Mouse (Mus musculus) brain, adult 2 months (tissue): ENCODE measurements at regions not wholly inside any gene's neighbourhood (a gene's known extent, or its start where the extent isn't known, plus 50 kb on each side); places are given as distances from the start of the nearest gene placed in this dataset.

Experiments used
- DNase-seq: peaks from one replicate; pipeline ENCODE4 v3.0.0; 2011; ENCODE audit warnings: low read depth, low spot score

DNA sequence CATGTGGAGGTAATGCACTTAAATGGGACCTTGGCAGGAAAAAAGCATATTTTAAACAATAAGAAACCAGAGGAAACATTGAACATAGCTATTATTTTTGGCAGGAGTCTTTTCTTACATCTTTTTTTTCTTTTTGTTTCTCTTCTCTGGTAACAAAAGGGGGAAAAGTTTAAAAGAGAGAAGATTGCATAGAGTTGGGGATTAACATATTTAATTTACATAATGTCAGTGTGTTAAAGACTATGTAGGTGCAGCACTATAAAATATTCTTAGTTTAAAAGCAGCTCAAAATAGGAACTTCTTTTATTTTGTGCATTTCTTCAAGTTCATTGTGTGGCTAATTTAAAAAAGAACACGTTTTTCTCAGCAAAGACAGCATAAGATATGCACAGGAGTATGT, 1087.5 kb downstream of the Cdh11 start:
- DNase-seq: no peak

DNA sequence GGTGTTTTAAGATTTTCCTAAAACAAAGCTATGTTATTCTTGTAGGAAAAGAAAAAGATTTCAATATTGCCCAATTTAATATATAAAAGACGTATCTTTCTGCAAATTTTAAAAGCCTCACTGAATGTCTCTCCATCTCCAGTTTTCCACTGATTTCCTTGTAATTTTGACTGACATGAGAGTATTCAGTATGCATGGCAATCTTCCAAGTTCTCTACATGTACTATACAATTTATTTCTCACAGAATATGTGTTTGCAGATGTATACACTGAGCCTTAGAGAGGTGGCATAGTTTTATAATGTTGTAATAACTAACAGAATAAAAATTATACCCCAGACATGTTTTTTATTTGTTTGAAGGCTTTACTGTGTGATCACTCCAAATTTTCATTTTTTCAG, 1094.5 kb downstream of the Cdh11 start:
- no peak for DNase-seq

GRCm38 (mm10) chr8:101668921-101669320, 1116.5 kb downstream of the Cdh11 start:
- no peak for DNase-seq

DNA sequence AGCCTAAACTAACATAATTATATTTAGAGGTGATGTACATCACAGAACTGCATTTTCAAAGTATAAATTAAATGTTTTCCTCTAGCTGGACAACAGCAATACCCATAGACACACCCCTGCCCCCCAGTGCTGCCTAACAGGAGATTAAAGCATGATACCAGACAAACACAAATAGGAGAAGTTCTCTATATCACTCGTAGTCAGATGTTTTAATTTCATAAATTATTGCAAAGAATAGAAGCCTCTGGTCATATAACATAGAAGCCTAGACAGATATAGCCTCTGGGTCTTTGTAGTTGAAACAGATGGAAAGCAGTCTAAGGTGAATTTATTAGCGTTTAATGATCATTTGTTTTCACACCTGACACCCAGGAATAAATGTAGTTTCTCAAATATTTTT, 1122.6 kb downstream of the Cdh11 start:
- no peak for DNase-seq

DNA sequence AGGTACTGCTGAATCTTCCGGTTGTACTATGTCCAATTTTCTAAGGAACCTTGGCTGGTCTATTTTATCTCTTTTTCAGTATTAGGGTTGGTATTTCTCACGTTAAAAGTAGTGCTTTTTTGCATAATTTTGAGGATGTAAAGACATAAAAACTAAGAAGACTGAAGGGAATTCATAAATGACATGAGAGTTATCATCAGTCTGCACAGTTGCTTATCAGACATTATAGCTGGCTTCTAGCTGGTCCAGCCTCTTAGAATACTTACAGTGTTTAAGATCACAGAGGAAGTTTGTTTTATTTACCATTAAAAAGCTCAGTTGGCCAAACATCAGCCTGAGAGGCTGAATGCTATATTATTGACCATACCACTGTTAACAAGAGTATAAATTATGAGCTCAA, 1130.2 kb downstream of the Cdh11 start:
- no peak for DNase-seq

GRCm38 (mm10) chr8:101628816-101629215, 1156.6 kb downstream of the Cdh11 start:
- no peak for DNase-seq

GRCm38 (mm10) chr8:101621941-101622340, 1163.5 kb downstream of the Cdh11 start:
- DNase-seq: peak; percentile 4

DNA sequence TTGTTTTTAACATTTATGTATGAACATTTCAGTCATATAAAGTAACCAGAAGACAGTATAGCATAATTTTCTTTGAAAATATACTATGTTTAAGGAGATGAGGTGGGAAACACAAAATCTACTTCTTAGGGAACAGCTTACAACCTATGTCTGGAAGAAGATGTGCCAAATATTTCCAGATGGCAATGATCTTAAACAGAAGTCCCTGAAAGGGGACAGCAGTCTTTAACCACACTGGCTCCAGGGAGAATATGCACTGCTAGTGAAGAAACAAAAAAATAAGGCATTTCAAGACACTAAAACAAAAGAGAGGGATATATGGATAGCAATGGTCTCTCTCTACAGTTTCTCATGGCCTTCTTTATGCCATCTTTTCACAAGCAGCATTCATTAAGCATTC, 1194.3 kb downstream of the Cdh11 start:
- DNase-seq: no peak

DNA sequence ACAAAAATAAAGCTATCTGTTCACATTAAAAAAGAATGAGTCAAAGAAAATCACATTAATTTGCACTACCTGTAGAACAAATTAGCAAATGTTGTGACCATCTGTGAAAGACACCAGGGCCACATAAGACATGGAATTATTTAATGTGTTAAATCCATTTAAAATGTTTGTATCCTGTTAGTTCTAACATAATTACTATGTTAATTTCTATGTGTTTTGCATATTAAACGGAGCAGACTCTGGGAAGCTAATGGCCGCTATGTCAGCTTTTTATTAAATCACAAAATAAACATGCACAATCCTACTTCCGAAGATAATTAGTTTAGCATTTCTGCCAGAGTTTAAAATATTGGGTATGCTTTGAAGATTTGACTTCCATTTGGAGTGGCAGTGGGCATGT, 1194.8 kb downstream of the Cdh11 start:
- DNase-seq: no peak

GRCm38 (mm10) chr8:101564447-101564846, 1221.0 kb downstream of the Cdh11 start:
- peak; percentile 2 for DNase-seq

DNA sequence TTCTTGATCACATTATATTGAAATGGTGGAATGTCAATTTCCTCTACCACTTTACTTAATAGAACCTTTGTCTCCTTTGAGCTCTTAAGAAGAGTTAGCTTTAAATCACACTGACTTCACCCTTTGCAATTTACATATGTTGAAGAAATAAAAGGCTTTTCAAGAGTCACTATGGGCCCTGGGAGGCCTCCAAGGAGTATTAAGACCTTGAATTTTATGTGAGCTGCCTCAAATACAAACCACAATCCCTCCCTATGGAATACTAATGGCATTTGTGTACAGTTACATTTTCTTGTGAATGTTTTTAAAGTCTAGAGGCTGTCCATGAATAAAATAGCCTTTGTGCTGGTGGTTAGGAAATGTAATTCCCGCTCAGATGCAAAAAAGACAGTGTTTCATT, 1262.7 kb downstream of the Cdh11 start:
- no peak for DNase-seq

- DNase-seq: peak; percentile 15
Observed at GRCm38 (mm10) chr8:101478554-101479314, 1306.7 kb downstream of the Cdh11 start.

GRCm38 (mm10) chr8:101466363-101466762, 1319.1 kb downstream of the Cdh11 start:
- DNase-seq: no peak

DNA sequence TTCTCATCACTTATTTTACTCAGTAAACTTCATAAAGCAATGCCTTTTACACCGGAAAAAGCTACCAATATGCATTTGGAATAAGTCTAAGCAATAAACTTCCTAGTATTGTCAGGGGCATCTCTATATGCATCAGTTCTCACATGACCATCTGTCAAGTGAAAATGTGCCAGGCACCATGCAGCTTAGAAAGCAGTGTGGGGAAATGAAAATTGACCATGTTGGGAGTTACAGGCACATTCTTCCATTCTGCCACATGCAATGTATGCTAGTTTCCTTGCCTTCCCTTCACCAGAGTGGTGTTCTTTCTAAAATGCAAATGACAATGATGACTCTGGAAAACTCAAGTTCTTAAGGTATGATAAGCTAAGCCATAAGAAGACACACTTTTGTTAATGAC, 1322.9 kb downstream of the Cdh11 start:
- peak; percentile 81 for DNase-seq

DNA sequence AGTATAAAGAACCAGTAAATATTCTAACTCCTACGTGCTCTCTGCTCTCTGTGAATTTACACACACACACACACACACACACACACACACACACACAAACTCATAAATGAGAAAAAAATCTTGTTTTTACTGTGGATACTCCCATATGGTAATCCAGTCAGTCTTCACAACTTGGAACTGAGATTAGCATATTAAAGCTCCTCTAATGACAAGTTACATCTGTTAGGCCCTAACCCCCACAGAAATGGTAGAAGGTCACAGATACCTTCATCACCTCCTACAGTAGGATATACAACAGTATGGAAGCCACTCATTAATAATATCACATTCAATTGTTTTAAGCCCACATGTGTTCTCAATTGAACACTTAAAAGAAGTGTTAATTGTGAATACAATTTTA, 1340.7 kb downstream of the Cdh11 start:
- DNase-seq: no peak

DNA sequence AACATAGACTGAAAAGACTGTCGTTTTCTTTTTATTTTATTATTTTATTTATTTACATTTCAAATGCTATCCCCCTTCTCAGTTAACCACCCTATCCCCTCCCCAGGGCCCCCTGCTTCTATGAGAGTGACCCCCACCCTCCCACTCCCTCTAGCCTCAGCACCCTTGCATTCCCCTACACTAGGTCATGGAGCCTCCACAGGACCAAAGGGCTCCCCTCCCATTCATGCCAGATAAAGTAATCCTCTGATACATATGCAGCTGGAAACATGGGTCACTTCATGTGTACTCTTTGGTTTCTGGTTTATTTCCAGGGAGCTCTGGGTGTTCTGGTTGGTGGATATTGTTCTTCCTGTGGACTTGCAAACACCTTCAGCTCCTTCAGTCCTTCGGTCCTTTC, 1342.9 kb downstream of the Cdh11 start:
- DNase-seq: no peak

- DNase-seq: no peak
Observed at GRCm38 (mm10) chr8:101435691-101436090, 1349.8 kb downstream of the Cdh11 start.
